Mouse (Mus musculus) limb, embryonic 14.5 days (tissue): Measurements from ENCODE around the gene Angpt4. TPM values are rescaled to one million over a fixed set of nuclear protein-coding genes. Genes with fewer than 3 reads are reported as not detected.

Source experiments
- ATAC-seq: fragments of 200-750 bp; cut with Nextera tagmentation; 2 replicates; pipeline ENCODE4 v1.8.0; 2017; ENCODE audit warnings: low read depth, moderate number of reproducible peaks, moderate TSS enrichment; ENCODE audit not compliant: low FRiP score
- DNase-seq: peaks from one replicate; pipeline ENCODE4 v3.0.0-alpha.2; 2015; ENCODE audit warnings: low spot score
- H3K27ac ChIP-seq: fragments of 300-500 bp; sonication (generic); replicated peaks from 2 replicates; pipeline ENCODE4 v1.5.1; 2014; ENCODE audit warnings: low read depth, mild to moderate bottlenecking, low read length, moderate library complexity, mixed read lengths
- H3K27me3 ChIP-seq: fragments of 300-500 bp; sonication (generic); 2 replicates; pipeline ENCODE4 v1.6.1; 2014; ENCODE audit warnings: low read length, mixed read lengths; ENCODE audit not compliant: control insufficient read depth, insufficient read depth
- H3K36me3 ChIP-seq: fragments of 300-500 bp; sonication (generic); 2 replicates; pipeline ENCODE4 v1.6.1; 2014; ENCODE audit warnings: mild to moderate bottlenecking, low read length, moderate library complexity, mixed read lengths; ENCODE audit not compliant: control insufficient read depth, insufficient read depth
- H3K4me1 ChIP-seq: fragments of 300-500 bp; sonication (generic); 2 replicates; pipeline ENCODE4 v1.6.1; 2014; ENCODE audit warnings: antibody characterized with exemption, low read length, mixed read lengths; ENCODE audit not compliant: control insufficient read depth, insufficient read depth
- H3K4me2 ChIP-seq: fragments of 300-500 bp; sonication (generic); replicated peaks from 2 replicates; pipeline ENCODE4 v1.6.1; 2014; ENCODE audit warnings: low read depth, mild to moderate bottlenecking, low read length, moderate library complexity; ENCODE audit not compliant: severe bottlenecking
- H3K4me3 ChIP-seq: fragments of 300-500 bp; sonication (generic); replicated peaks from 2 replicates; pipeline ENCODE4 v1.5.1; 2014; ENCODE audit warnings: low read length
- H3K9ac ChIP-seq: fragments of 300-500 bp; sonication (generic); 2 replicates; pipeline ENCODE4 v1.6.1; 2014; ENCODE audit warnings: mild to moderate bottlenecking, low read depth, low read length, moderate library complexity; ENCODE audit not compliant: severe bottlenecking
- H3K9me3 ChIP-seq: fragments of 300-500 bp; sonication (generic); 2 replicates; pipeline ENCODE4 v1.6.1; 2016; ENCODE audit warnings: low read length; ENCODE audit not compliant: control insufficient read depth
- POLR2A ChIP-seq: fragments of 200-500 bp; IDR thresholded peaks from 2 replicates; pipeline ENCODE4 v1.8.0; 2012; ENCODE audit warnings: inconsistent platforms, mild to moderate bottlenecking, moderate library complexity, borderline replicate concordance; ENCODE audit not compliant: insufficient read depth, insufficient read length; ENCODE audit errors: extremely low read depth
- WGBS: fragments of 180-500 bp; shearing (Covaris S2); extraction: QIAGEN DNeasy Blood & Tissue Kit; methylation state at CpG from one replicate; pipeline ENCODE4 v1.1.7; 2014; 5-methylcytosine and 5-hydroxymethylcytosine counted together
- microRNA counts: library from miRNA; unstranded; fragments of <30 nt; microRNA quantifications from one replicate; lab custom pipeline; 2016
- microRNA-seq: library from miRNA; unstranded; fragments of <30 nt; microRNA quantifications from one replicate; pipeline ENCODE4, GENCODE M21; 2016
- polyA plus RNA-seq, 2 experiments: library from polyadenylated mRNA; depleted of rRNA in 1 of 2; stranded (reverse) in 1 of 2; unstranded in 1 of 2; fragments of >200 nt; fragmentation: Nextera tagmentation in 1 of 2; extraction: Ambion mirVana in 1 of 2; gene quantifications; 2 replicates each; pipeline versions ENCODE4 v1.2.1 to v1.2.3; 2012 to 2014

Angpt4 gene
- polyA plus RNA-seq, 2 experiments = 0.36 to 0.59 TPM

- Histone ChIP-seq H3K9me3 (no peaks in the 10 kb centered on the region), H3K4me3 (no peak overlapping the region), H3K27me3 (0 out of 2 replicates have a peak, but pooled peaks cover 9% of the 10 kb centered on the region), H3K4me2 (no peak overlapping the region), H3K36me3 (no peaks in the 10 kb centered on the region), H3K27ac (no peak overlapping the region), H3K9ac (no peak overlapping the region), H3K4me1 (no peaks in the 10 kb centered on the region)
- DNase-seq = no peak
- no peak for ATAC-seq
- no peak for TF ChIP-seq POLR2A
- 5% methylated on average over 1 of the region's 1 CpGs for WGBS
Observed at GRCm38 (mm10) chr2:151990985-151991394, 80.0 kb downstream of the Angpt4 start.

GRCm38 (mm10) chr2:151991446-151991845 lies 80.4 kb downstream of the Angpt4 start:
- TF ChIP-seq POLR2A = no peak
- H3K4me2 ChIP-seq = no peak overlapping the region
- no peak overlapping the region for H3K4me3 ChIP-seq
- DNase-seq (no peak), ATAC-seq (no peak)
- H3K4me1 ChIP-seq = no peaks in the 10 kb centered on the region
- H3K27ac ChIP-seq = no peak overlapping the region
- no peaks in the 10 kb centered on the region for H3K36me3 ChIP-seq
- H3K9ac ChIP-seq = no peak overlapping the region
- 37% methylated on average over 5 of the region's 5 CpGs for WGBS
- H3K9me3 ChIP-seq = no peaks in the 10 kb centered on the region
- peaks cover 10% of the 10 kb centered on the region for H3K27me3 ChIP-seq

GRCm38 (mm10) chr2:151994350-151995122 lies 83.5 kb downstream of the Angpt4 start:
- TF ChIP-seq POLR2A = no peak
- Histone ChIP-seq H3K9ac (no peak overlapping the region), H3K9me3 (no peaks in the 10 kb centered on the region), H3K27me3 (peaks cover 25% of the 10 kb centered on the region), H3K27ac (no peak overlapping the region), H3K4me1 (no peaks in the 10 kb centered on the region), H3K4me3 (0 out of 2 replicates have a peak overlapping the region, but pooled peaks have one; percentile 12), H3K4me2 (peak overlapping the region; percentile 38), H3K36me3 (no peaks in the 10 kb centered on the region)
- peak; percentile 58; the same call in 1 of the 2 replicates for ATAC-seq
- WGBS = 6% methylated on average over 21 of the region's 22 CpGs
- DNase-seq = peak; percentile 71

MicroRNA genes within 50 kb of the gene (microRNA counts, 519-probe panel; counts per million panel counts)
- microRNA mmu-miR-1953 (lab: Ali Mortazavi, UCI) = not detected

Small RNAs within 50 kb of the gene (microRNA-seq; reads per million reads assigned to microRNA genes)
- not detected for gene Mir1953

Other genes with a start within 250 kb of the Angpt4 start
- not detected in 2 replicates for gene Rad21l, start 242.7 kb upstream of the Angpt4 start, polyA plus RNA-seq (2012; rRNA removed)
- gene Rad21l, start 242.7 kb upstream of the Angpt4 start, polyA plus RNA-seq (2014; fragmentation: Nextera tagmentation; extraction: Ambion mirVana) = not detected in 2 replicates
- 2.7 and 3.5 TPM in 2 replicates for gene Tmem74b, start 209.2 kb upstream of the Angpt4 start, polyA plus RNA-seq (2012; rRNA removed)
- 2.2 and 2.5 TPM in 2 replicates for gene Tmem74b, start 209.2 kb upstream of the Angpt4 start, polyA plus RNA-seq (2014; fragmentation: Nextera tagmentation; extraction: Ambion mirVana)
- gene Psmf1, start 167.0 kb upstream of the Angpt4 start, polyA plus RNA-seq (2012; rRNA removed) = 36.0 and 47.5 TPM in 2 replicates
- gene Psmf1, start 167.0 kb upstream of the Angpt4 start, polyA plus RNA-seq (2014; fragmentation: Nextera tagmentation; extraction: Ambion mirVana) = 46.4 and 53.8 TPM in 2 replicates
- 0.65 and 1.4 TPM in 2 replicates for gene Rspo4, start 68.3 kb upstream of the Angpt4 start, polyA plus RNA-seq (2012; rRNA removed)
- gene Rspo4, start 68.3 kb upstream of the Angpt4 start, polyA plus RNA-seq (2014; fragmentation: Nextera tagmentation; extraction: Ambion mirVana) = 0.83 and 1.3 TPM in 2 replicates
- gene Fam110a, start 69.0 kb downstream of the Angpt4 start, polyA plus RNA-seq (2012; rRNA removed) = 14.6 and 19.8 TPM in 2 replicates
- 21.3 and 23.5 TPM in 2 replicates for gene Fam110a, start 69.0 kb downstream of the Angpt4 start, polyA plus RNA-seq (2014; fragmentation: Nextera tagmentation; extraction: Ambion mirVana)
- 2.7 TPM in 2 replicates for gene Slc52a3, start 85.3 kb downstream of the Angpt4 start, polyA plus RNA-seq (2012; rRNA removed)
- gene Slc52a3, start 85.3 kb downstream of the Angpt4 start, polyA plus RNA-seq (2014; fragmentation: Nextera tagmentation; extraction: Ambion mirVana) = 3.4 and 3.6 TPM in 2 replicates
- gene Scrt2, start 170.3 kb downstream of the Angpt4 start, polyA plus RNA-seq (2012; rRNA removed) = 0.08 and 0.36 TPM in 2 replicates
- gene Scrt2, start 170.3 kb downstream of the Angpt4 start, polyA plus RNA-seq (2014; fragmentation: Nextera tagmentation; extraction: Ambion mirVana) = not detected in 2 replicates
- 11.2 and 13.0 TPM in 2 replicates for gene Srxn1, start 194.3 kb downstream of the Angpt4 start, polyA plus RNA-seq (2012; rRNA removed)
- 9.1 and 9.5 TPM in 2 replicates for gene Srxn1, start 194.3 kb downstream of the Angpt4 start, polyA plus RNA-seq (2014; fragmentation: Nextera tagmentation; extraction: Ambion mirVana)
- gene Tcf15, start 232.4 kb downstream of the Angpt4 start, polyA plus RNA-seq (2012; rRNA removed) = 9.4 and 12.2 TPM in 2 replicates
- gene Tcf15, start 232.4 kb downstream of the Angpt4 start, polyA plus RNA-seq (2014; fragmentation: Nextera tagmentation; extraction: Ambion mirVana) = 11.0 and 11.8 TPM in 2 replicates